Mouse (Mus musculus) G1E (cell line): ENCODE data around the gene Lrmda.

Source experiments
- CTCF ChIP-seq: IDR thresholded peaks from 2 replicates; pipeline ENCODE4 v1.5.1; 2012; ENCODE audit warnings: low read depth, low read length, inconsistent platforms, mixed read lengths
- GATA1 ChIP-seq: IDR thresholded peaks from 2 replicates; pipeline ENCODE4 v1.6.1; 2012; ENCODE audit warnings: borderline replicate concordance, low read length, inconsistent platforms, mixed read lengths
- GATA2 ChIP-seq: IDR thresholded peaks from 2 replicates; pipeline ENCODE4 v1.6.1; 2012; ENCODE audit warnings: low read depth, low read length, inconsistent platforms, borderline replicate concordance
- POLR2AphosphoS5 ChIP-seq: IDR thresholded peaks from 2 replicates; pipeline ENCODE4 v1.6.1; 2012; ENCODE audit warnings: low read depth, low read length, inconsistent platforms; ENCODE audit not compliant: insufficient replicate concordance
- TAL1 ChIP-seq: conservative IDR thresholded peaks from 2 replicates; pipeline ENCODE4 v1.6.1; 2012; ENCODE audit warnings: low read depth, low read length, inconsistent platforms, mixed read lengths

DNA sequence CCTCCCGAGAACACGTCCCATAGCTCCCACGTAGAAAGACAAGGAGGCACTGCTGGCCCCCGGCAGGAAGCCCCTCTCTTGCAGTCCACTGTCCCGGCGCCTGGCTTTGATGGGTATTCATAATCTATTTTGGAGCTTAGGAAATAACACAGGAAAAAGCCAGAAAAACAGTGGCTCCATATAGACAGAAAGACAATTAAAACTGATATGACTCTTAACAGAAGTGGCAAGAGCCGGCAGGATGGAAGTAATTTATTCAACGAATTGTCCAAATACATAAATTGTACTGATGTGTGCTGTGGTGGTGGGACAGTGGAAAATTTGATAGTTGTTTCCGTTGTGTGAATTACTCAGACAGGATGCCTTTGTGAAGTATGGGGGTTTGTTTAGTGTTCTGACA lies 250.3 kb downstream of the Lrmda start:
- no peak for TF ChIP-seq CTCF
- TF ChIP-seq POLR2AphosphoS5: no peak
- TF ChIP-seq TAL1: no peak
- TF ChIP-seq GATA1: no peak
- TF ChIP-seq GATA2: no peak
